Mouse (Mus musculus) left cerebral cortex, adult 18-20 months (tissue): ENCODE data around the gene Mcemp1. TPM values are rescaled to one million over a fixed set of nuclear protein-coding genes. Genes with fewer than 3 reads are reported as not detected.

ENCODE experiments used
- DNase-seq, 2 experiments: peaks; one replicate each; pipeline ENCODE4 v3.0.0; 2021 to 2022; ENCODE audit warnings: low spot score in 2 of 2, mixed read lengths in 1 of 2
- long read RNA-seq, 2 experiments: library from polyadenylated mRNA; stranded (forward); transcript quantifications; one replicate each; pipeline ENCODE4 v2.0.0; 2021
- total RNA-seq, 2 experiments: library from RNA; stranded (reverse); gene quantifications; 2 replicates each; pipeline ENCODE4 v1.2.3; 2021

Gene Mcemp1
- total RNA-seq: under 1 TPM; 0.23 to 0.30 TPM
- long read RNA-seq, experiment 1: 0 reads
- long read RNA-seq, experiment 2, partial matches to known transcripts: 0 of 1 reads
- long read RNA-seq, experiment 2, other reads (novel, unspliced or antisense): 1 of 1 reads

- no peak for DNase-seq
Measured at GRCm38 (mm10) chr8:3665507-3665906, at the start of gene Mcemp1. TSS of gene Mcemp1 (plus strand) at chr8:3665754.

DNA sequence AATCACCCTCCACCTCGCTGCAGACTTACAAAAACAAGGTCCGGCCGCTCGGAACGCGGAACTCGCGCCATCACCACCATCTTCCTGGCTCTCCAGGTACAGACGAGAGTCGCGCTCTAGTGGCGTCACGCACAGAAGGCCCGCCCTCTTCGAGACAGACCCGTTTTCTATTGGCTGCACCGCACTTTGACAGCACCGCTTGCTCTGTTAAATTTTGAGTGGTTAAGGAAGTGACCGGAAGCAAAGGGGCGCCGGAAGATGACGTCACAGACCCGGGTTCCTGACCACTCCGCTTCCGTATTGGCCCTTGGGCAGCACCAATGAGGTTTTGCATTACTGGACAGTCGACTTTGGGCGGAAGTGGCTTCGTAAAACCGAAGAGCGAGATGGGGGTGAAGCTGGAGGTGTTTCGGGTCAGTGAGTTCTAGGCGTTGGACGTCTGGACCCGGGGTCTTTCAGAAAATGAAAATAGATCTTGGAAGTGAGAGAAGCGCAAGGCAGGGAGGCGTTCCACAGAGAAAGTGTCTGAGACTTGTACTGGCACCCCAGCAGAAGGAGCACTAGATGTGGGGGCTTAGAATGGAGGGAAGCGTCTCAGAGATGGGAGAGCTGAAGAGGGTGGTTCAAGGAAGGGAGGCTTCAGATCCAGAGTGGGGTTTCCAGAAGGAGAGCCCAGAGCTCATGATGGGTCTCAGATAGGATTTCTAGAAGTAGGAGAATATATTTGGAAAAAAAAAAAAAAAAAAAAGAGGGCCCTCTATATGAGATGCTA is 44.2 kb upstream of the Mcemp1 start, which contains the start of the genes Xab2 and Pet100:
Gene Xab2, minus strand, starts transcription at position 118 of the 772 bp plus-strand sequence.
Gene Pet100, plus strand, starts transcription at position 350 of the 772 bp plus-strand sequence.
- DNase-seq: peak; percentile 99

DNA sequence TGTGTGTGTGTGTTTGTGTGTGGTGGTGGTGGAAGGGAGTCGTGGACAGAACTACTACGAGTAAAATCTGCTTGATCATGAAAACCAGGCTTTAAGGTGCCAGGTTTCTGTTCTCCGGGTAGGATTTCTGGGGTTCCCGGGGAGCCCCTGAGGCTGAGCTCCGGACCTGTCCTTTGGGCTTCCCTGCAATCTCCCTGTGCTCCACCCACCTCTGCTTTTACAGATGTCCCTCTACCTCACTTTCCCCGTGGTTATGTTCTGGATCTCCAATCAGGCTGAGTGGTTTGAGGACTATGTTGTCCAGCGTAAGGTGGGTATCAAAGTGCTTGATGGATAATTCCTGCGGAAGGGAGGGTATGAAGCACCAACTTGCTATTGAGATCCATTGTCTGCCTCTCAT is 43.4 kb upstream of the Mcemp1 start:
- DNase-seq: no peak

DNA sequence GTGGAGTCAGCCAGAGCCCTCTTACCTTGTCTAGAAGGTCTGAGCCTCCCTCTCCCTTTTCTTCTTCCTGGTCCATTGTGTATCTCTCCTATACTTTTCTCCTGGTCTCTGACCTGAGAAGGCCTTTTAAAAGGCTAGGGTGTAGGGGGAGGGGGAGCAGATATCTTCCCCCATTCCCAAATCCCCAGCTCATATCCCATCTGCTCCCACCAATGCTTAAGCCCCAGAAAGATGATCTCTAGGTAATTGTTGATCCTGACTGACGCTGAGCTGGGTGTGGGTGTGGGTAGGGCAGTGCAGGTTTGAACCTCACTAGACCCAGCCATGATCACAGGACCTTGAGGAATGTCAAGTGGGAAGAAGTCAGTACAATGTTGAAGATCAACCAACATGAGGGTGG is 40.1 kb upstream of the Mcemp1 start, which contains the start of gene Pcp2:
Gene Pcp2, minus strand, starts transcription at position 101 of the 400 bp plus-strand sequence.
- no peak for DNase-seq

DNA sequence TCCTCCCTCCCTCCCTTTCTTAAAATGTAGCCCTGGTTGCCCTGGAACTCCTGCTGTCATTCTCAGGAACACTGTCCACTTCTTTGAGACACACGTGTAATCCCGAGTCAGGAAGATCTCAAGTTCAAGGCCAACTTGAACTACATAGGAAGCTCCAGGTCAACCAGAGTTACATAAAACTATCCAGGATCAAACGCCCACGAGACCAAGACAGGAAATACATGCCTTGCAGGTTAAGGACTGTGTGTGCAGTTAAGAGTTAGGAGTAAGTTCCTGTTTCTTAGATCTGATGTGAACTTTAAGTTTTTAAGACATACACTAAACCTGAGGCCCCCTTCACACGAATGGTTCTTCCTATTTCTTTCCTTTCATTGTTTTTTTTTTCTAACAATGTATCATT is 38.6 kb upstream of the Mcemp1 start:
- no peak for DNase-seq

GRCm38 (mm10) chr8:3628014-3628413 is 37.5 kb upstream of the Mcemp1 start:
- peak; percentile 34 to 53 for DNase-seq

GRCm38 (mm10) chr8:3630647-3631477 is 34.7 kb upstream of the Mcemp1 start, which contains the start of gene Stxbp2:
TSS of gene Stxbp2 (plus strand) at chr8:3630955.
- DNase-seq: peak; percentile 70 to 73

DNA sequence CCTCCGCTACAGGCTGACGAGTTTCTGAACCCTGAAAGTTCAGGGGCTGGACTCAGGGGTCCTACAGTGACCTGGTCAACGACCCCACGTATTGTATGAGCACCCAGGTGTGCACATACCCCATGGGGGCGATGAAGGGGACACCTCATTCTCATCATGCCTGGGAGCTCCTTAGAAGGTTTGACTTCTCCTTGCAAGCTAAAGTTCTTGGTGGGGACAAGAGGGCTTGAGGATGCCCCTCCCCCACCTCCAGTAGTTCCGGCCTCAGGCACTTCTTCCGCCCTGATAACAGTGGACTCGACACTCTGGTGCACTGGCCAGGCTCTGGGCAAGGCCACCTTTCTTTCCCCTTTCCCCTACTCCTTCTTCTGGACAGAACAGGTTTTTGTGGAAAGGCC is 34.1 kb upstream of the Mcemp1 start:
- DNase-seq: no peak

DNA sequence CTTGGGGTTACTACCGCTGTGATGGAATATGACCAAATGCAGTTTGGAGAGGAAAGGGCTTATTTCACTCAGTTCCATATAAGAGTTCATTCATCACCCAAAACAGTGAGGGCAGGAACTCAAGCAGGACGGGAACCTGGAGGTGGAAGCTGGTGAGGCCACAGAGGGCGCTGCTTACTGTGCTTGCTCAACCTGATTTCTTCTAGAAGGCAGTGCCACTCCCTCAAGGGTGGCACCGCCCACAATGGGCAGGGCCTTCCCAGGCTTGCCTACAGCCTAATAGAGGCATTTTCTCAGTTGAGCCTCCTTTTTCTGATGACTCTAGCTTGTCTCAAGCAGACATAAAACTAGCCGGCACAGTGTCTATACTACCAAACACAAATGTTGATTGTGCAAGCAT is 19.8 kb upstream of the Mcemp1 start:
- no peak for DNase-seq

- DNase-seq: no peak
Measured at GRCm38 (mm10) chr8:3646824-3647531, 18.6 kb upstream of the Mcemp1 start.

- DNase-seq: no peak
Measured at GRCm38 (mm10) chr8:3647561-3647960, 18.0 kb upstream of the Mcemp1 start.

DNA sequence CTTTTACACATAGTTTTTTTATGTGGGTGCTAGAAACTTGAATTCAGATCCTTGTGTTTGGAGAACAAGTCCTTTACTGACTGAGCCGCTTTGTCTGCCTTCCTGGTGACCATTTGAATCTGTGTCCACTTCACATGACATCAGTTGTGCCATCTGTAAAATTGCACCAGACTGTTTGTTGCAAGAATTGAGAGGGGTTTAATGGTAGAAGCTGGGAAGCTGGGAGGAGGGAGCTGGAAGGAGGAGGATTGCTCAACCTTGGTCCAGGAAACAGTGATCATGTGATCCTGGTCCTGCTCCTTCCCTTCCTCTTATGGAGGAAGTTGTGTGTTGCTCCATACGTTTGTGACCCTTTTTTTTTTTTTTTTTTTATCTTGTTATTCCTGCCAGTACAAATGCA is 17.3 kb upstream of the Mcemp1 start:
- no peak for DNase-seq

GRCm38 (mm10) chr8:3648990-3649389 is 16.6 kb upstream of the Mcemp1 start:
- no peak for DNase-seq

DNA sequence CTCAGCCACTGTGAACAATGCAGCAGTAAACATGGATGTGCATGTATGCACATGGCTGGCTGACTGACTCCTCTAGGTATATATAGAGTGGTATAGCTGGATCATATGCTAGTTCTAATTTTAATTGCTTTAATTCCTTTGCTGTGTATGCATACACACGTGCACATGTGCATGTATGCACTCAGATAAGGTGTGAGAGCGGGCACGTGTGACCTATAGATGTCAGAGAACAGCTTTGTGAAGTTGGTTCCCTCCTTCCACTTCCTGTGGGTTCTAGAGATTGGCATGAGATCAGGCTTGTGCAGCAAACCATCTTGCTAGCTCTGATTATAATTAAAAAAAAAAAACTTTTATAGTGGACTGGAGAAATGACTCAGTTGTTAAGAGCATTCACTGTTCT is 12.7 kb upstream of the Mcemp1 start:
- DNase-seq: no peak

DNA sequence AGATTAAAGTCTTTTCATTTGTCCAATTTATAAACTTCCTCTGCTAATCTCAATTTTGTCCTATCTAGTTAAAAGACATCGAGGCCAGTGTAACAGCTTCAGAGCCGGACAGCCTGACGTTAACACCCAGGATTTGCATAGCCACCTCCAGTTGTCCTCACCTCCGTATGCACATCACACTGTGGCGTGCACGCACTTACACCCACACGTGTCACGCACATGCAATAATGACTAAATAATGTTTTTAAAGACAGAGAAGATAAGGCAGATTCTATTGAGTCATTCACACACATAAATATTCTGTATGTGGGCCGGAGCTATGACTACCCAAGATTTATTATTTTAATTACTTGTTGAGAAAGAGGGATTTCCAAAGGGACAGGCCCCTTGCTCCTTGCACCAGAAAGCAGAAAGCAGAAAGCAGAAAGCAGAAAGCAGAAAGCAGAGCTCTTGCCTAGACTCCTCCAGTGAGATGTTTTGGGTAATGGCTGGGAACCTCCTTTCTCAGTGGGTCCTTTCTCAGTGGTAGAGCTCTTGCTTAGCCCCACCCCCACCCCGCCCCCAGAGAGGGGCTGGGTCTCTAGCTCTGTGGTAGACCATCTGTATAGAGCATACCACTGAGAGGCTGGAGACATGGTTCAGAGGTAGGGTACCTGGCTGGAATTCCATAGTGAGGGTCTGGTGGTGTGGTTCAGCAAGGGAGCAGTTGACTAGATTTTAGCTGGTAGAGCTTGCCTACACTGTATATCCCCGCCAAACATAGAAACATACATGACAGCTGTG is 10.6 kb upstream of the Mcemp1 start:
- DNase-seq: no peak

DNA sequence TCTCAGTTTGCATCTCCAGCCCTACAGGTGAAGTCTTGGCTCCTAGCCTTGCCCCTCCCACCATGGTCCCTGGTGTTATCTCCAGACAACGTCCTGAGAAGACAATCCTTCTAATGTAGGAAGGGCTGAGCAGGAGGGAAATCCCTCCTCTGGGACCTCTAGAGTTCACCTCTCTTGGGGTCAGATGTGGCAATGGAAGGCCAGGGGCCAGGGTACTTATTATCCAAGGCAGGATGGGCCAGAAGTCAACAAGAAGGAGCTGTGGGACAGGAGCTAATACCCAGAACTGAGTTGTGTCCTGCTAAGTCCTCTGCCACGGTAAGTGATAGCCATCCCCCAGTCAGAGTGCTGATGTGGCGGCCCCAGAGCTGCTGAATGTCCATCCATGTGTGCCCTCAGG is 10.0 kb upstream of the Mcemp1 start, which contains the start of gene Retn:
Gene Retn, plus strand, starts transcription at position 245 of the 400 bp plus-strand sequence.
- no peak for DNase-seq

- DNase-seq: peak in 1 of 2 experiments; percentile 35
Measured at GRCm38 (mm10) chr8:3656725-3657381, 8.7 kb upstream of the Mcemp1 start.

GRCm38 (mm10) chr8:3660889-3661288 is 4.7 kb upstream of the Mcemp1 start:
- no peak for DNase-seq

DNA sequence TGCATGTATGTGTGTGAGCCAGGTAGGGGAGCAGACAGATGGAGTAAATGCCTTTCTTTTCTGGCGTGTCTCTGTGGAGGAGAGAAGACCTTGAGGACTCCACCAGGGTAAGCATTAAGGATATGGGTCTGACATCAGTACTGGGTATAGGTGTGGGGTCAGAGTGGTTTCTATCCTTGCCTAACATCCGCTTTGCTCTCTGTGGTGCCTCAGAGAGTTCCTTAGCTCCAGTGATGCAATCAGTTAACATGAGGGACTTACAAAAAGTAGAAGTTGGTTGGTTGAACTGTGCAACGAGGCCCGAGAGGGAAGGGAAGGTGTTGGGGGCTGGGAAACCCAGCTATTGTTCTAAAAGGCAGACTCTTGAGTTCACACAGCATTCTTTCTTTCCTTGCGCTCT is 1.1 kb upstream of the Mcemp1 start:
- no peak for DNase-seq

DNA sequence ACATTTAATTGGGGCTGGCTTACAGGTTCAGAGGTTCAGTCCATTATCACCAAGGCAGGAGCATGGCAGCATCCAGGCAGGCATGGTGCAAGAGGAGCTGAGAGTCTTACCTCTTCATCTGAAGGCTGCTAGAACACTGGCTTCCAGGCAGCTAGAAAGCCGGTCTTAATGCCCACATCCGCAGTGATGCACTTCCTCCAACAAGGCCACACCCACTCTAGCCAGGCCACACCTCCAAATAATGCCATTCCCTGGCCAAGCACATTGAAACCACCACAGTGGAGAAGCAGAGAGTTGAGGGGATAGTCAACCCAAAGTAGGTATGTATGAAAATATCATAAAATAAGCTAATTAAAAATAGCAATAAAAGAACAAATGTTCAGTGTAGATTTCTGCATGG is 4.8 kb downstream of the Mcemp1 start:
- no peak for DNase-seq
